Mouse (Mus musculus): Measurements from ENCODE around the gene BC035947. TPM values are rescaled to one million over a fixed set of nuclear protein-coding genes. Genes with fewer than 3 reads are reported as not detected.

Gene BC035947
- total RNA-seq, 2 experiments from 2014 or later = not detected

- peak overlapping the region; percentile 99 for H3K4me3 ChIP-seq
- no peak for TF ChIP-seq CTCF (IDR thresholded peaks at IDR 0.05)
- H3K27ac ChIP-seq = peak overlapping the region; percentile 94
- intact Hi-C loops (cut with DNase I) = no loop called here
- DNase-seq = no peak
These were observed 23.6 kb downstream of the BC035947 start for GRCm38 (mm10) chr1:78488427-78488751.

- DNase-seq = no peak
- Histone ChIP-seq H3K27ac (no peak overlapping the region), H3K4me3 (no peak overlapping the region)
- TF ChIP-seq CTCF (IDR thresholded peaks at IDR 0.05) = no peak
- intact Hi-C loops (cut with DNase I) = no loop called here
These were observed 27.6 kb downstream of the BC035947 start for GRCm38 (mm10) chr1:78484361-78484760.

- no peak for DNase-seq
- intact Hi-C loops (cut with DNase I) = no loop called here
- H3K27ac ChIP-seq = no peak overlapping the region
- no peak overlapping the region for H3K4me3 ChIP-seq
- no peak for TF ChIP-seq CTCF (IDR thresholded peaks at IDR 0.05)
These were observed 28.5 kb downstream of the BC035947 start for GRCm38 (mm10) chr1:78483430-78483829.

- TF ChIP-seq CTCF (IDR thresholded peaks at IDR 0.05) = no peak
- Histone ChIP-seq H3K27ac (no peak overlapping the region), H3K4me3 (no peak overlapping the region)
- DNase-seq = no peak
- intact Hi-C loops (cut with DNase I) = no loop called here
These were observed 39.5 kb downstream of the BC035947 start for GRCm38 (mm10) chr1:78472441-78472840.

- Histone ChIP-seq H3K27ac (no peak overlapping the region), H3K4me3 (no peak overlapping the region)
- peak; percentile 79 for TF ChIP-seq CTCF (IDR thresholded peaks at IDR 0.05)
- intact Hi-C loops (cut with DNase I) = loop anchor here (10.0 kb wide), 1 partner anchor 480 kb away; no protein-coding TSS in a partner anchor
- DNase-seq = peak; percentile 40
These were observed 57.3 kb downstream of the BC035947 start for GRCm38 (mm10) chr1:78454659-78455058.

GRCm38 (mm10) chr1:78453886-78454285, 58.1 kb downstream of the BC035947 start:
- no peak for TF ChIP-seq CTCF (IDR thresholded peaks at IDR 0.05)
- intact Hi-C loops (cut with DNase I) = loop anchor here (10.0 kb wide), 1 partner anchor 479 kb away; no protein-coding TSS in a partner anchor
- no peak for DNase-seq
- Histone ChIP-seq H3K27ac (no peak overlapping the region), H3K4me3 (no peak overlapping the region)

GRCm38 (mm10) chr1:78452544-78452943, 59.4 kb downstream of the BC035947 start:
- Histone ChIP-seq H3K27ac (no peak overlapping the region), H3K4me3 (no peak overlapping the region)
- TF ChIP-seq CTCF (IDR thresholded peaks at IDR 0.05) = no peak
- no peak for DNase-seq
- intact Hi-C loops (cut with DNase I) = loop anchor here (10.0 kb wide), 1 partner anchor 478 kb away; no protein-coding TSS in a partner anchor

- DNase-seq = no peak
- H3K4me3 ChIP-seq = no peak overlapping the region
- no peak overlapping the region for H3K27ac ChIP-seq
- TF ChIP-seq CTCF (IDR thresholded peaks at IDR 0.05) = no peak
- intact Hi-C loops (cut with DNase I) = loop anchor here (10.0 kb wide), 1 partner anchor 476 kb away; no protein-coding TSS in a partner anchor
These were observed 60.7 kb downstream of the BC035947 start for GRCm38 (mm10) chr1:78451070-78451854.

- Histone ChIP-seq H3K27ac (no peak overlapping the region), H3K4me3 (no peak overlapping the region)
- TF ChIP-seq CTCF (IDR thresholded peaks at IDR 0.05) = no peak
- intact Hi-C loops (cut with DNase I) = no loop called here
- no peak for DNase-seq
These were observed 63.9 kb downstream of the BC035947 start for GRCm38 (mm10) chr1:78448091-78448490.

Other genes starting within 250 kb of the BC035947 start
- gene Sgpp2, start 201.8 kb downstream of the BC035947 start, total RNA-seq (2021) = not detected
- 10 to 100 TPM; 58.4 to 62.8 TPM for gene Farsb, start 23.3 kb downstream of the BC035947 start, total RNA-seq (2021)
- gene Mogat1, start 1.2 kb downstream of the BC035947 start, total RNA-seq (2021) = not detected
- 10 to 100 TPM in 1 of 2 experiments, 1 to 10 TPM in 1; 7.3 to 21.1 TPM for gene Acsl3, start 145.7 kb upstream of the BC035947 start, total RNA-seq (2021)
- gene Utp14b, start 145.9 kb upstream of the BC035947 start, total RNA-seq (2021) = 1 to 10 TPM; 1.6 to 2.6 TPM